Mouse (Mus musculus) hindbrain, embryonic 15.5 days (tissue): ENCODE measurements around the gene Ptprt. TPM values are rescaled to one million over a fixed set of nuclear protein-coding genes. Genes with fewer than 3 reads are reported as not detected.
"Not testable (repeated sequence)": the region's sequence is repeated elsewhere in the genome, so short reads cannot be mapped to it uniquely, and the experiment has no call there.

Source experiments
- ATAC-seq: fragments of 200-750 bp; cut with Nextera tagmentation; 2 replicates; pipeline ENCODE4 v1.8.0; 2017; ENCODE audit warnings: low read depth, moderate number of reproducible peaks, moderate TSS enrichment; ENCODE audit not compliant: low FRiP score
- H3K27ac ChIP-seq: fragments of 300-500 bp; sonication (generic); replicated peaks from 2 replicates; pipeline ENCODE4 v1.5.1; 2015; ENCODE audit warnings: mild to moderate bottlenecking, inconsistent platforms
- H3K27me3 ChIP-seq: fragments of 300-500 bp; sonication (generic); 2 replicates; pipeline ENCODE4 v1.6.1; 2015; ENCODE audit warnings: control low read depth, inconsistent platforms
- H3K36me3 ChIP-seq: fragments of 300-500 bp; sonication (generic); 2 replicates; pipeline ENCODE4 v1.6.1; 2015; ENCODE audit warnings: control low read depth, inconsistent platforms
- H3K4me1 ChIP-seq: fragments of 300-500 bp; sonication (generic); replicated peaks from 2 replicates; pipeline ENCODE4 v1.6.1; 2015; ENCODE audit warnings: control low read depth, inconsistent platforms
- H3K4me2 ChIP-seq: fragments of 300-500 bp; sonication (generic); 2 replicates; pipeline ENCODE4 v1.6.1; 2015; ENCODE audit warnings: moderate library complexity, mild to moderate bottlenecking, inconsistent platforms
- H3K4me3 ChIP-seq: fragments of 300-500 bp; sonication (generic); 2 replicates; pipeline ENCODE4 v1.5.1; 2015; ENCODE audit warnings: mild to moderate bottlenecking, inconsistent platforms
- H3K9ac ChIP-seq: fragments of 300-500 bp; sonication (generic); 2 replicates; pipeline ENCODE4 v1.6.1; 2015; ENCODE audit warnings: inconsistent platforms
- H3K9me3 ChIP-seq: fragments of 300-500 bp; sonication (generic); 2 replicates; pipeline ENCODE4 v1.6.1; 2016; ENCODE audit warnings: control low read depth, inconsistent platforms
- whole genome bisulfite sequencing: fragments of 180-500 bp; shearing (Covaris S2); methylation state at CpG from one replicate; pipeline ENCODE4 v1.1.7; 2015; 5-methylcytosine and 5-hydroxymethylcytosine counted together
- polyA plus RNA-seq: library from polyadenylated mRNA; unstranded; fragments of >200 nt; fragmentation: Nextera tagmentation; extraction: Ambion mirVana; gene quantifications from 2 replicates; pipeline ENCODE4 v1.2.1, GENCODE M21; 2015

Ptprt gene
- polyA plus RNA-seq, 1 experiment from 2014 or later: 14.2 TPM

GRCm38 (mm10) chr2:162181826-162182225 is 479.1 kb downstream of the Ptprt start:
- WGBS: 92% methylated on average over 2 of the region's 2 CpGs
- no peaks in the 10 kb centered on the region for H3K36me3 ChIP-seq
- H3K4me2 ChIP-seq: no peak overlapping the region

GRCm38 (mm10) chr2:162172529-162172928 is 488.4 kb downstream of the Ptprt start:
- Histone ChIP-seq H3K4me1 (no peaks in the 10 kb centered on the region), H3K4me2 (no peak overlapping the region), H3K4me3 (no peak overlapping the region), H3K36me3 (no peaks in the 10 kb centered on the region), H3K27ac (no peak overlapping the region), H3K9me3 (no peaks in the 10 kb centered on the region), H3K9ac (no peak overlapping the region), H3K27me3 (no peaks in the 10 kb centered on the region)
- ATAC-seq: no peak
- 82% methylated on average over 1 of the region's 1 CpGs for WGBS

More at GRCm38 (mm10) chr2:162181826-162182225, 479.1 kb downstream of the Ptprt start:
- Histone ChIP-seq H3K27ac (no peak overlapping the region), H3K4me3 (no peak overlapping the region), H3K27me3 (no peaks in the 10 kb centered on the region), H3K9ac (no peak overlapping the region), H3K4me1 (peaks cover 6% of the 10 kb centered on the region; the same call in 1 of the 2 replicates), H3K9me3 (no peaks in the 10 kb centered on the region)
- no peak for ATAC-seq

GRCm38 (mm10) chr2:162141845-162142411 is 519.0 kb downstream of the Ptprt start:
- no peak for ATAC-seq
- Histone ChIP-seq H3K4me2 (no peak overlapping the region), H3K4me1 (no peaks in the 10 kb centered on the region), H3K9me3 (no peaks in the 10 kb centered on the region), H3K9ac (no peak overlapping the region), H3K27me3 (no peaks in the 10 kb centered on the region), H3K4me3 (no peak overlapping the region), H3K36me3 (no peaks in the 10 kb centered on the region), H3K27ac (no peak overlapping the region)
- WGBS: 89% methylated on average over 3 of the region's 3 CpGs

- not testable (repeated sequence) for H3K9me3 ChIP-seq, H3K27ac ChIP-seq, H3K4me2 ChIP-seq, H3K36me3 ChIP-seq, H3K4me3 ChIP-seq, H3K27me3 ChIP-seq, H3K4me1 ChIP-seq, ATAC-seq, H3K9ac ChIP-seq
- 87% methylated on average over 3 of the region's 3 CpGs for WGBS
Measured at GRCm38 (mm10) chr2:162136176-162136575, 524.8 kb downstream of the Ptprt start.

- ATAC-seq: peak; percentile 87
- H3K9ac ChIP-seq: no peak overlapping the region
- H3K4me1 ChIP-seq: peaks cover 5% of the 10 kb centered on the region
- no peaks in the 10 kb centered on the region for H3K27me3 ChIP-seq
- 48% methylated on average over 4 of the region's 4 CpGs for WGBS
- peak overlapping the region; percentile 47; the same call in 1 of the 2 replicates for H3K27ac ChIP-seq
- no peaks in the 10 kb centered on the region for H3K36me3 ChIP-seq
- no peaks in the 10 kb centered on the region for H3K9me3 ChIP-seq
- no peak overlapping the region for H3K4me3 ChIP-seq
- H3K4me2 ChIP-seq: no peak overlapping the region
Measured at GRCm38 (mm10) chr2:162131607-162132304, 529.2 kb downstream of the Ptprt start.

- no peaks in the 10 kb centered on the region for H3K36me3 ChIP-seq
- no peak overlapping the region for H3K4me2 ChIP-seq
- no peak overlapping the region for H3K4me3 ChIP-seq
- ATAC-seq: no peak
- 100% methylated on average over 1 of the region's 1 CpGs for WGBS
- no peak overlapping the region for H3K27ac ChIP-seq
- no peak overlapping the region for H3K9ac ChIP-seq
- peaks cover 5% of the 10 kb centered on the region for H3K4me1 ChIP-seq
- no peaks in the 10 kb centered on the region for H3K9me3 ChIP-seq
- no peaks in the 10 kb centered on the region for H3K27me3 ChIP-seq
Measured at GRCm38 (mm10) chr2:162129896-162130295, 531.1 kb downstream of the Ptprt start.

GRCm38 (mm10) chr2:162118041-162118440 is 542.9 kb downstream of the Ptprt start:
- no peaks in the 10 kb centered on the region for H3K27me3 ChIP-seq
- no peaks in the 10 kb centered on the region for H3K9me3 ChIP-seq
- no peaks in the 10 kb centered on the region for H3K36me3 ChIP-seq
- H3K4me3 ChIP-seq: no peak overlapping the region
- H3K4me2 ChIP-seq: no peak overlapping the region
- 73% methylated on average over 2 of the region's 2 CpGs for WGBS
- no peak overlapping the region for H3K9ac ChIP-seq
- ATAC-seq: no peak
- no peak overlapping the region for H3K27ac ChIP-seq
- H3K4me1 ChIP-seq: no peaks in the 10 kb centered on the region

- H3K4me1 ChIP-seq: no peaks in the 10 kb centered on the region
- 86% methylated on average over 3 of the region's 3 CpGs for WGBS
Measured at GRCm38 (mm10) chr2:162082391-162082790, 578.6 kb downstream of the Ptprt start.

GRCm38 (mm10) chr2:162080717-162081398 is 580.1 kb downstream of the Ptprt start:
- Histone ChIP-seq H3K27me3 (no peaks in the 10 kb centered on the region), H3K4me2 (no peak overlapping the region), H3K4me1 (no peaks in the 10 kb centered on the region), H3K27ac (no peak overlapping the region), H3K4me3 (no peak overlapping the region), H3K9ac (no peak overlapping the region), H3K36me3 (no peaks in the 10 kb centered on the region), H3K9me3 (no peaks in the 10 kb centered on the region)
- ATAC-seq: no peak
- WGBS: 54% methylated on average over 1 of the region's 1 CpGs

More at GRCm38 (mm10) chr2:162082391-162082790, 578.6 kb downstream of the Ptprt start:
- no peak overlapping the region for H3K9ac ChIP-seq
- H3K4me2 ChIP-seq: no peak overlapping the region
- H3K27me3 ChIP-seq: no peaks in the 10 kb centered on the region
- H3K4me3 ChIP-seq: no peak overlapping the region
- no peaks in the 10 kb centered on the region for H3K9me3 ChIP-seq
- H3K36me3 ChIP-seq: no peaks in the 10 kb centered on the region
- ATAC-seq: no peak
- H3K27ac ChIP-seq: no peak overlapping the region

GRCm38 (mm10) chr2:162078571-162079280 is 582.2 kb downstream of the Ptprt start:
- H3K27me3 ChIP-seq: no peaks in the 10 kb centered on the region
- no peaks in the 10 kb centered on the region for H3K4me1 ChIP-seq
- ATAC-seq: no peak
- WGBS: 78% methylated on average over 5 of the region's 5 CpGs
- no peaks in the 10 kb centered on the region for H3K36me3 ChIP-seq
- no peak overlapping the region for H3K27ac ChIP-seq
- no peak overlapping the region for H3K9ac ChIP-seq
- no peaks in the 10 kb centered on the region for H3K9me3 ChIP-seq
- H3K4me2 ChIP-seq: no peak overlapping the region
- H3K4me3 ChIP-seq: no peak overlapping the region

GRCm38 (mm10) chr2:162052816-162053215 is 608.1 kb downstream of the Ptprt start:
- Histone ChIP-seq H3K27ac (no peak overlapping the region), H3K27me3 (no peaks in the 10 kb centered on the region), H3K9me3 (no peaks in the 10 kb centered on the region), H3K4me3 (no peak overlapping the region), H3K36me3 (no peaks in the 10 kb centered on the region), H3K9ac (no peak overlapping the region), H3K4me2 (no peak overlapping the region), H3K4me1 (no peaks in the 10 kb centered on the region)
- WGBS: 86% methylated on average over 3 of the region's 3 CpGs
- ATAC-seq: no peak

GRCm38 (mm10) chr2:162050198-162050597 is 610.7 kb downstream of the Ptprt start:
- Histone ChIP-seq H3K27ac (no peak overlapping the region), H3K4me1 (no peaks in the 10 kb centered on the region), H3K9ac (no peak overlapping the region), H3K9me3 (no peaks in the 10 kb centered on the region), H3K4me2 (no peak overlapping the region), H3K4me3 (no peak overlapping the region), H3K36me3 (no peaks in the 10 kb centered on the region), H3K27me3 (no peaks in the 10 kb centered on the region)
- 76% methylated on average over 4 of the region's 4 CpGs for WGBS
- ATAC-seq: no peak
